Mouse (Mus musculus): ENCODE measurements around the gene Map7. TPM values are rescaled to one million over a fixed set of nuclear protein-coding genes. Genes with fewer than 3 reads are reported as not detected.
A peak's percentile ranks its signal among the peaks of the same experiment; 100 is the strongest.

Map7 gene
- polyA plus RNA-seq, 1 experiment from 2014 or later = 5.6 TPM

GRCm38 (mm10) chr10:20149121-20149834, 1.0 kb downstream of the Map7 start:
- peaks cover 41% of the 10 kb centered on the region for H3K27me3 ChIP-seq (ENCODE audit: control insufficient read depth, insufficient read depth, low read length)
- 1% methylated on average over 62 of the region's 74 CpGs for WGBS
- peak; percentile 78 for ATAC-seq (ENCODE audit: low FRiP score)

DNA sequence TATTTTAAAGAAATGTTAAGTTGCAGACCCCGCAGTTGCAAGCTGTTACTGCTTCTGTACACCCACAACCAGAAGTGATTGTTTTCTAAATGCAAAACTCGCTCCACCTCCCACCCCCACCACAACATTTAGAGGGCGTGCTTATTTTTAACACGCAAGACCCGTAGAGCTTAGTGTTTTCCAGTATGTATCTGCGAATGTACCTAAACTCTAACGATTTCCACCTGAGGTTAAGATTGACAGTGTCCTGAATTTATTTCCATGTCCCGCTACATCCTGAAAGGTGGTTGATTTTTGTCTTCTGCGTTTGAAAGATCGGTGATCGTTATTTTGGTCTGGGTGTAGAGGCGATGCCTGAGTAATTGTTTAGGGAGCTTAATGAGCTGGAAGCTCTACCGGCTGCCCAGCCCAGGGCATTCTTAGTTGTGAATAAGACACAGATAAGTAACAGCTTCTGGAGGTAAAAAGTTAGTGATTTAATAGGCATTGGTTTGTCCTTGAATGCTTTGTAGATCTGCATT, 1.6 kb downstream of the Map7 start:
- Histone ChIP-seq H3K9ac (ENCODE audit: low read length) (peak overlapping the region; percentile 65), H3K4me1 (ENCODE audit: control insufficient read depth, insufficient read depth, low read length) (peaks cover 11% of the 10 kb centered on the region), H3K27me3 (ENCODE audit: control insufficient read depth, insufficient read depth, low read length) (peaks cover 41% of the 10 kb centered on the region), H3K4me3 (ENCODE audit: low read depth, low read length) (peak overlapping the region; percentile 71), H3K9me3 (ENCODE audit: control insufficient read depth, low read length) (no peaks in the 10 kb centered on the region), H3K4me2 (peak overlapping the region; percentile 90), H3K36me3 (ENCODE audit: control insufficient read depth, insufficient read depth, low read length) (no peaks in the 10 kb centered on the region), H3K27ac (ENCODE audit: low read depth, low read length) (no peak overlapping the region)
- WGBS = 3% methylated on average over 13 of the region's 13 CpGs
- ATAC-seq (ENCODE audit: low FRiP score) = no peak
- DNase-seq (ENCODE audit: low spot score, missing footprints) = peak; percentile 92

More at GRCm38 (mm10) chr10:20149121-20149834, 1.0 kb downstream of the Map7 start:
- DNase-seq (ENCODE audit: low spot score, missing footprints) = peak; percentile 96
- Histone ChIP-seq H3K4me1 (ENCODE audit: control insufficient read depth, insufficient read depth, low read length) (peaks cover 11% of the 10 kb centered on the region), H3K4me3 (ENCODE audit: low read depth, low read length) (peak overlapping the region; percentile 71), H3K36me3 (ENCODE audit: control insufficient read depth, insufficient read depth, low read length) (no peaks in the 10 kb centered on the region), H3K9me3 (ENCODE audit: control insufficient read depth, low read length) (no peaks in the 10 kb centered on the region), H3K4me2 (peak overlapping the region; percentile 90), H3K9ac (ENCODE audit: low read length) (peak overlapping the region; percentile 65), H3K27ac (ENCODE audit: low read depth, low read length) (no peak overlapping the region)

DNA sequence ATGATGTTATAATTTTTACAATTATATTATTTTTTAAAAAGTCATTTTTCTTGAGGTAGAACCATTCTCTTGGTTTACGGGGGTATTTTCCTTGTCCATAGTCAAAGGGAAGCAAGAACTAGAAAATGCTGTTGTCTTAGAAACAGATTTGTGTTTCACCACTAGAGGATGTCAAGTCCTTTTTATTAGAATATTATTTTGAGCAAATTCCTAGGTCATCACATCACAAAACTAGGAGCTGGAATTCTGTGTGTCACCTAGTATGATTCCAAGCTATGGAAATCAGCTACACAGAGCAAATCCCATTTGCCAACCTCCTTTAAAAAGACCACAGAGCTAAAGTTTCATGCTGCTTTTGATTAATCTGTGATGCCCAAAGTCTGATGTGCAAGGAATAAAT, 3.9 kb downstream of the Map7 start:
- Histone ChIP-seq H3K27ac (ENCODE audit: low read depth, low read length) (no peak overlapping the region), H3K4me2 (no peak overlapping the region), H3K36me3 (ENCODE audit: control insufficient read depth, insufficient read depth, low read length) (no peaks in the 10 kb centered on the region), H3K27me3 (ENCODE audit: control insufficient read depth, insufficient read depth, low read length) (peaks cover 37% of the 10 kb centered on the region), H3K9ac (ENCODE audit: low read length) (no peak overlapping the region), H3K4me3 (ENCODE audit: low read depth, low read length) (no peak overlapping the region), H3K4me1 (ENCODE audit: control insufficient read depth, insufficient read depth, low read length) (peaks cover 11% of the 10 kb centered on the region), H3K9me3 (ENCODE audit: control insufficient read depth, low read length) (no peaks in the 10 kb centered on the region)
- ATAC-seq (ENCODE audit: low FRiP score) (no peak), DNase-seq (ENCODE audit: low spot score, missing footprints) (peak; percentile 56)
- 92% methylated on average over 1 of the region's 1 CpGs for WGBS

GRCm38 (mm10) chr10:20153507-20153906, 5.2 kb downstream of the Map7 start:
- DNase-seq (ENCODE audit: low spot score, missing footprints) (peak; percentile 80), ATAC-seq (ENCODE audit: low FRiP score) (no peak)
- Histone ChIP-seq H3K4me2 (no peak overlapping the region), H3K9ac (ENCODE audit: low read length) (no peak overlapping the region), H3K27ac (ENCODE audit: low read depth, low read length) (no peak overlapping the region), H3K4me1 (ENCODE audit: control insufficient read depth, insufficient read depth, low read length) (peaks cover 8% of the 10 kb centered on the region), H3K4me3 (ENCODE audit: low read depth, low read length) (no peak overlapping the region), H3K36me3 (ENCODE audit: control insufficient read depth, insufficient read depth, low read length) (no peaks in the 10 kb centered on the region), H3K27me3 (ENCODE audit: control insufficient read depth, insufficient read depth, low read length) (peaks cover 23% of the 10 kb centered on the region), H3K9me3 (ENCODE audit: control insufficient read depth, low read length) (no peaks in the 10 kb centered on the region)
- WGBS = 31% methylated on average over 2 of the region's 2 CpGs

DNA sequence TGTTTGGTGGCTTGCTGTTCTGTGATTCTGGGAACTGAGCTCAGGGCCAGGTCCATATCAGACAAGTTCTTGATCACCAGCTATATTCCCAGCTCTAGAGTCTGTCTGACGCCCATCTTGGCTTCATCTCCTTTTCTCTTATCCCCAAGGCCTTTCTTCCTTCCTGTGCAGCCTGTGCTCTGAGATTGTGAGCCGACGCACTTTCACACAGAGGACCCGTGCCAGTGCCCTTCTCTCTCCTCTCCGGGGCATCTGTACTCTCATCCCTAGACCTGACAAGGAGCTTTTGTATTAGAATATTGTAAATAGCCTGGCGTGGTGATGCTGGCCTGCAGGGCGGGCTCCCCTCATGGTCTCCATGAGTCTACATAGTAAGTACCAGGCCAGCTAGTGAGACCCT, 7.1 kb downstream of the Map7 start:
- Histone ChIP-seq H3K9ac (ENCODE audit: low read length) (no peak overlapping the region), H3K27ac (ENCODE audit: low read depth, low read length) (no peak overlapping the region), H3K27me3 (ENCODE audit: control insufficient read depth, insufficient read depth, low read length) (peaks cover 5% of the 10 kb centered on the region; the same call in 1 of the 2 replicates), H3K4me3 (ENCODE audit: low read depth, low read length) (no peak overlapping the region), H3K9me3 (ENCODE audit: control insufficient read depth, low read length) (no peaks in the 10 kb centered on the region), H3K4me1 (ENCODE audit: control insufficient read depth, insufficient read depth, low read length) (no peaks in the 10 kb centered on the region), H3K36me3 (ENCODE audit: control insufficient read depth, insufficient read depth, low read length) (no peaks in the 10 kb centered on the region), H3K4me2 (no peak overlapping the region)
- ATAC-seq (ENCODE audit: low FRiP score) = no peak
- DNase-seq (ENCODE audit: low spot score, missing footprints) = peak; percentile 56
- WGBS = 85% methylated on average over 7 of the region's 7 CpGs

- H3K4me2 ChIP-seq = no peak overlapping the region
- H3K9me3 ChIP-seq (ENCODE audit: control insufficient read depth, low read length) = no peaks in the 10 kb centered on the region
- no peak overlapping the region for H3K4me3 ChIP-seq (ENCODE audit: low read depth, low read length)
- no peaks in the 10 kb centered on the region for H3K27me3 ChIP-seq (ENCODE audit: control insufficient read depth, insufficient read depth, low read length)
- no peak overlapping the region for H3K9ac ChIP-seq (ENCODE audit: low read length)
- no peaks in the 10 kb centered on the region for H3K36me3 ChIP-seq (ENCODE audit: control insufficient read depth, insufficient read depth, low read length)
- H3K27ac ChIP-seq (ENCODE audit: low read depth, low read length) = no peak overlapping the region
- no peaks in the 10 kb centered on the region for H3K4me1 ChIP-seq (ENCODE audit: control insufficient read depth, insufficient read depth, low read length)
- DNase-seq (ENCODE audit: low spot score, missing footprints) (peak; percentile 8), ATAC-seq (ENCODE audit: low FRiP score) (no peak)
- WGBS = 84% methylated on average over 8 of the region's 8 CpGs
Measured at GRCm38 (mm10) chr10:20157021-20157726, 8.9 kb downstream of the Map7 start.

- Histone ChIP-seq H3K27me3 (ENCODE audit: control insufficient read depth, insufficient read depth, low read length) (no peaks in the 10 kb centered on the region), H3K27ac (ENCODE audit: low read depth, low read length) (no peak overlapping the region), H3K4me3 (ENCODE audit: low read depth, low read length) (no peak overlapping the region), H3K9ac (ENCODE audit: low read length) (no peak overlapping the region), H3K36me3 (ENCODE audit: control insufficient read depth, insufficient read depth, low read length) (no peaks in the 10 kb centered on the region), H3K9me3 (ENCODE audit: control insufficient read depth, low read length) (no peaks in the 10 kb centered on the region), H3K4me1 (ENCODE audit: control insufficient read depth, insufficient read depth, low read length) (no peaks in the 10 kb centered on the region), H3K4me2 (no peak overlapping the region)
- peak; percentile 28 for DNase-seq (ENCODE audit: low spot score, missing footprints)
- 73% methylated on average over 4 of the region's 4 CpGs for WGBS
- no peak for ATAC-seq (ENCODE audit: low FRiP score)
Measured at GRCm38 (mm10) chr10:20158756-20159155, 10.5 kb downstream of the Map7 start.

GRCm38 (mm10) chr10:20159308-20159707, 11.0 kb downstream of the Map7 start:
- no peaks in the 10 kb centered on the region for H3K4me1 ChIP-seq (ENCODE audit: control insufficient read depth, insufficient read depth, low read length)
- ATAC-seq (ENCODE audit: low FRiP score) (no peak), DNase-seq (ENCODE audit: low spot score, missing footprints) (no peak)
- 90% methylated on average over 5 of the region's 5 CpGs for WGBS
- no peaks in the 10 kb centered on the region for H3K27me3 ChIP-seq (ENCODE audit: control insufficient read depth, insufficient read depth, low read length)
- no peaks in the 10 kb centered on the region for H3K9me3 ChIP-seq (ENCODE audit: control insufficient read depth, low read length)
- H3K4me2 ChIP-seq = no peak overlapping the region
- H3K9ac ChIP-seq (ENCODE audit: low read length) = no peak overlapping the region
- H3K27ac ChIP-seq (ENCODE audit: low read depth, low read length) = no peak overlapping the region
- H3K4me3 ChIP-seq (ENCODE audit: low read depth, low read length) = no peak overlapping the region
- no peaks in the 10 kb centered on the region for H3K36me3 ChIP-seq (ENCODE audit: control insufficient read depth, insufficient read depth, low read length)

- H3K4me2 ChIP-seq = no peak overlapping the region
- no peak overlapping the region for H3K4me3 ChIP-seq (ENCODE audit: low read depth, low read length)
- no peaks in the 10 kb centered on the region for H3K4me1 ChIP-seq (ENCODE audit: control insufficient read depth, insufficient read depth, low read length)
- ATAC-seq (ENCODE audit: low FRiP score) = no peak
- H3K9ac ChIP-seq (ENCODE audit: low read length) = no peak overlapping the region
- H3K36me3 ChIP-seq (ENCODE audit: control insufficient read depth, insufficient read depth, low read length) = no peaks in the 10 kb centered on the region
- no peak overlapping the region for H3K27ac ChIP-seq (ENCODE audit: low read depth, low read length)
- no peaks in the 10 kb centered on the region for H3K9me3 ChIP-seq (ENCODE audit: control insufficient read depth, low read length)
- DNase-seq (ENCODE audit: low spot score, missing footprints) = no peak
- WGBS = 59% methylated on average over 8 of the region's 8 CpGs
- no peaks in the 10 kb centered on the region for H3K27me3 ChIP-seq (ENCODE audit: control insufficient read depth, insufficient read depth, low read length)
Measured at GRCm38 (mm10) chr10:20160914-20161313, 12.6 kb downstream of the Map7 start.
